Mouse (Mus musculus): ENCODE results near the gene Gm20388.

- TF ChIP-seq POLR2A (IDR thresholded peaks at IDR 0.05; ENCODE audit: borderline replicate concordance, insufficient read depth, low read length) (no peak), CTCF (IDR thresholded peaks at IDR 0.05; ENCODE audit: borderline replicate concordance, insufficient read depth, low read depth, low read length) (no peak)
Observed at GRCm38 (mm10) chr8:123347293-123347692, 3436.7 kb downstream of the Gm20388 start.
